In the genomic region with DNA sequence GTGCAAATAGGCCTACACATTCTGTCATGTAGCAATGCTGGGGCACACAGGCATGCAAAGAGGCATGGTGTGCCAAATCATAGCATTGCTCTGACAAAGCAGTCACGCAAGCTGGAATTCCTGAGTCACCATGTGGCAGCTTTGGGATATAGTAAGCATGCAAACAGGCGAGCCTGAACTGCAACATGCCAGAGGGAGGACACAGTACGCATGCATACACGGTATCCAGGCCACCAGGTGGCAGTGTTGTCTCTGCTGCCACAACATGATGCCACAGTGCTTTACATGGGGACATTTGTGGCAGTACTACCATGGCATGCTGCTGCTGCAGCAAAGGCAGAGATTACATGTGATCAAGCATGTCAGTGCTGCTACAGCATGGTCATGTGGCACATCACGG, we compare ENCODE assay signal across 8 mouse cellular contexts. TPM values are rescaled to one million over a fixed set of nuclear protein-coding genes. Genes with fewer than 3 reads are reported as not detected.
DNase-seq lines count a peak whose midpoint lies in the region; ATAC-seq and TF ChIP-seq lines count a peak whose summit lies in the region.

No protein-coding gene starts in this region.

- peak; percentile 18; the same call in 1 of the 2 replicates for ATAC-seq in heart, embryonic 13.5 days (ENCODE audit: extremely low read depth, insufficient number of reproducible peaks, low FRiP score, low TSS enrichment)
- peak; percentile 73; the same call in 1 of the 2 replicates for ATAC-seq in kidney, embryonic 16.5 days (ENCODE audit: low FRiP score, low TSS enrichment)
- ATAC-seq in liver, embryonic 11.5 days (replicated peaks; ENCODE audit: low FRiP score): peak; percentile 70
- ATAC-seq in stomach, embryonic 15.5 days (ENCODE audit: insufficient read depth, low FRiP score, low read depth): peak; percentile 48

- peak; percentile 82 to 85 for DNase-seq in B cell, adult 2 months
- DNase-seq in adrenal gland, postnatal 36 days: peak; percentile 82 to 87
- peak; percentile 71 for DNase-seq in liver, embryonic 11.5 days (ENCODE audit: low spot score)
- DNase-seq in natural killer cell, adult 2 months (ENCODE audit: low spot score in 2 of 2): peak; percentile 53 to 69

- no peaks in the 10 kb centered on the region for H3K4me1 ChIP-seq in embryonic fibroblast, embryonic 13.5 days (ENCODE audit: control insufficient read depth, insufficient read depth, low read length)
- H3K4me1 ChIP-seq in heart, embryonic 13.5 days: no peaks in the 10 kb centered on the region
- no peaks in the 10 kb centered on the region for H3K4me1 ChIP-seq in kidney, embryonic 16.5 days (ENCODE audit: insufficient read depth, low read length)
- H3K4me1 ChIP-seq in liver, embryonic 11.5 days (replicated peaks; ENCODE audit: control insufficient read depth, insufficient read depth, low read length): no peaks in the 10 kb centered on the region
- 0 out of 2 replicates have a peak, but pooled peaks cover 6% of the 10 kb centered on the region for H3K4me1 ChIP-seq in stomach, embryonic 15.5 days

- H3K4me3 ChIP-seq in embryonic fibroblast, embryonic 13.5 days (ENCODE audit: insufficient read depth, low read length): no peak overlapping the region
- no peak overlapping the region for H3K4me3 ChIP-seq in heart, embryonic 13.5 days
- H3K4me3 ChIP-seq in kidney, embryonic 16.5 days (ENCODE audit: low read length): no peak overlapping the region
- no peak overlapping the region for H3K4me3 ChIP-seq in liver, embryonic 11.5 days (ENCODE audit: low read depth, low read length)
- no peak overlapping the region for H3K4me3 ChIP-seq in stomach, embryonic 15.5 days (replicated peaks)

- peaks cover 8% of the 10 kb centered on the region; the same call in 1 of the 2 replicates for H3K27me3 ChIP-seq in heart, embryonic 13.5 days (replicated peaks)
- H3K27me3 ChIP-seq in kidney, embryonic 16.5 days (ENCODE audit: insufficient read depth, low read length): no peaks in the 10 kb centered on the region
- H3K27me3 ChIP-seq in liver, embryonic 11.5 days (replicated peaks; ENCODE audit: control insufficient read depth, insufficient read depth, low read length): no peaks in the 10 kb centered on the region
- no peaks in the 10 kb centered on the region for H3K27me3 ChIP-seq in stomach, embryonic 15.5 days (replicated peaks)

- 24% methylated on average over 5 of the region's 5 CpGs for WGBS in heart, embryonic 13.5 days
- 33% methylated on average over 5 of the region's 5 CpGs for WGBS in kidney, embryonic 16.5 days
- WGBS in liver, embryonic 11.5 days: 35% methylated on average over 5 of the region's 5 CpGs
- 18% methylated on average over 5 of the region's 5 CpGs for WGBS in stomach, embryonic 15.5 days

- H3K36me3 ChIP-seq in heart, embryonic 13.5 days: no peaks in the 10 kb centered on the region
- H3K36me3 ChIP-seq in kidney, embryonic 16.5 days (ENCODE audit: insufficient read depth, low read length): no peaks in the 10 kb centered on the region
- H3K36me3 ChIP-seq in liver, embryonic 11.5 days (ENCODE audit: control insufficient read depth, insufficient read depth, low read length): no peaks in the 10 kb centered on the region
- H3K36me3 ChIP-seq in stomach, embryonic 15.5 days: no peaks in the 10 kb centered on the region

- no peak overlapping the region for H3K27ac ChIP-seq in embryonic fibroblast, embryonic 13.5 days (ENCODE audit: insufficient read depth, low read length)
- H3K27ac ChIP-seq in heart, embryonic 13.5 days (replicated peaks): no peak overlapping the region
- no peak overlapping the region for H3K27ac ChIP-seq in kidney, embryonic 16.5 days (ENCODE audit: low read length)
- no peak overlapping the region for H3K27ac ChIP-seq in liver, embryonic 11.5 days (ENCODE audit: low read depth, low read length)
- H3K27ac ChIP-seq in stomach, embryonic 15.5 days: no peak overlapping the region

- H3K9ac ChIP-seq in heart, embryonic 13.5 days: no peak overlapping the region
- no peak overlapping the region for H3K9ac ChIP-seq in kidney, embryonic 16.5 days (replicated peaks; ENCODE audit: low read length)
- H3K9ac ChIP-seq in liver, embryonic 11.5 days (ENCODE audit: low read depth, low read length): no peak overlapping the region
- no peak overlapping the region for H3K9ac ChIP-seq in stomach, embryonic 15.5 days

- no peak overlapping the region for H3K4me2 ChIP-seq in heart, embryonic 13.5 days
- no peak overlapping the region for H3K4me2 ChIP-seq in kidney, embryonic 16.5 days (replicated peaks; ENCODE audit: low read depth, low read length)
- no peak overlapping the region for H3K4me2 ChIP-seq in liver, embryonic 11.5 days
- H3K4me2 ChIP-seq in stomach, embryonic 15.5 days: no peak overlapping the region

- peak; percentile 99 for TF ChIP-seq CTCF in embryonic fibroblast, embryonic 13.5 days (IDR thresholded peaks at IDR 0.05; ENCODE audit: borderline replicate concordance, insufficient read depth, low read length)

- H3K9me3 ChIP-seq in heart, embryonic 13.5 days: no peaks in the 10 kb centered on the region
- no peaks in the 10 kb centered on the region for H3K9me3 ChIP-seq in kidney, embryonic 16.5 days (ENCODE audit: low read length)
- H3K9me3 ChIP-seq in liver, embryonic 11.5 days (ENCODE audit: control insufficient read depth, low read length): no peaks in the 10 kb centered on the region
- no peaks in the 10 kb centered on the region for H3K9me3 ChIP-seq in stomach, embryonic 15.5 days

- TF ChIP-seq POLR2A in embryonic fibroblast, embryonic 13.5 days (IDR thresholded peaks at IDR 0.05; ENCODE audit: low read depth, low read length): no peak

RNA-seq across cellular contexts. Expression of a gene that starts 26.8 kb away (rescaled TPM):
- total RNA-seq in adrenal gland, postnatal 36 days (2021): 10 to 100 TPM; 31.1 to 73.6 TPM
- 209 and 226 TPM in 2 replicates for polyA plus RNA-seq in embryonic fibroblast, embryonic 13.5 days (2011; ENCODE audit: insufficient read length, low read depth, missing spikeins)
- 46.1 and 53.9 TPM in 2 replicates for polyA plus RNA-seq in heart, embryonic 13.5 days (2015; fragmentation: Nextera tagmentation; extraction: Ambion mirVana)
- polyA plus RNA-seq in kidney, embryonic 16.5 days (2015; fragmentation: Nextera tagmentation; extraction: Ambion mirVana): 72.5 and 78.0 TPM in 2 replicates
- 60.6 and 61.1 TPM in 2 replicates for polyA plus RNA-seq in liver, embryonic 11.5 days (2014; fragmentation: Nextera tagmentation; extraction: Ambion mirVana)
- polyA plus RNA-seq in stomach, embryonic 15.5 days (2015; fragmentation: Nextera tagmentation; extraction: Ambion mirVana): 69.7 and 72.9 TPM in 2 replicates

Comparison
In these comparisons a context has a peak if more than half of its experiments do, and no peak if none do; other contexts are left out.
1. ATAC-seq: peak in every context shown above with its lines; median percentile 73 in kidney, embryonic 16.5 days; 70 in liver, embryonic 11.5 days; 48 in stomach, embryonic 15.5 days; 18 in heart, embryonic 13.5 days.